Mouse (Mus musculus) kidney, adult 2 months (tissue): ENCODE results near the gene Tmem239.

Experiments used
- CTCF ChIP-seq: fragments of 200-500 bp; conservative IDR thresholded peaks from 2 replicates; pipeline ENCODE4 v1.5.1; 2011; ENCODE audit warnings: low read depth, mild to moderate bottlenecking, control low read depth, low read length, moderate library complexity, mixed read lengths; ENCODE audit not compliant: insufficient read depth, insufficient read length
- POLR2A ChIP-seq: fragments of 200-500 bp; IDR thresholded peaks from one replicate; pipeline ENCODE4 v1.6.1; 2011; ENCODE audit warnings: low read depth, low read length, control low read depth

GRCm38 (mm10) chr2:130408194-130408593 lies 1.9 kb downstream of the Tmem239 start:
- TF ChIP-seq POLR2A (no peak), CTCF (no peak)
